Mouse (Mus musculus) lung, embryonic 15.5 days (tissue): ENCODE measurements around the gene Tcirg1. TPM values are rescaled to one million over a fixed set of nuclear protein-coding genes. Genes with fewer than 3 reads are reported as not detected.

ENCODE experiments used
- ATAC-seq: fragments of 200-750 bp; cut with Nextera tagmentation; 2 replicates; pipeline ENCODE4 v1.8.0; 2017; ENCODE audit warnings: moderate number of reproducible peaks, borderline replicate concordance; ENCODE audit not compliant: low FRiP score, low TSS enrichment; ENCODE audit errors: extremely low read depth
- H3K27ac ChIP-seq: fragments of 300-500 bp; sonication (generic); 2 replicates; pipeline ENCODE4 v1.5.1; 2015; ENCODE audit warnings: moderate library complexity, mild to moderate bottlenecking, inconsistent platforms
- H3K27me3 ChIP-seq: fragments of 300-500 bp; sonication (generic); 2 replicates; pipeline ENCODE4 v1.6.1; 2015; ENCODE audit warnings: inconsistent platforms
- H3K36me3 ChIP-seq: fragments of 300-500 bp; sonication (generic); 2 replicates; pipeline ENCODE4 v1.6.1; 2015; ENCODE audit warnings: inconsistent platforms
- H3K4me1 ChIP-seq: fragments of 300-500 bp; sonication (generic); 2 replicates; pipeline ENCODE4 v1.6.1; 2015; ENCODE audit warnings: inconsistent platforms
- H3K4me2 ChIP-seq: fragments of 300-500 bp; sonication (generic); 2 replicates; pipeline ENCODE4 v1.6.1; 2015; ENCODE audit warnings: inconsistent platforms, mild to moderate bottlenecking, moderate library complexity
- H3K4me3 ChIP-seq: fragments of 300-500 bp; sonication (generic); 2 replicates; pipeline ENCODE4 v1.5.1; 2015; ENCODE audit warnings: mild to moderate bottlenecking, inconsistent platforms
- H3K9ac ChIP-seq: fragments of 300-500 bp; sonication (generic); 2 replicates; pipeline ENCODE4 v1.6.1; 2015; ENCODE audit warnings: inconsistent platforms
- H3K9me3 ChIP-seq: fragments of 300-500 bp; sonication (generic); 2 replicates; pipeline ENCODE4 v1.6.1; 2016; ENCODE audit warnings: inconsistent platforms
- WGBS: fragments of 180-500 bp; shearing (Covaris S2); methylation state at CpG from one replicate; pipeline ENCODE4 v1.1.7; 2015; 5-methylcytosine and 5-hydroxymethylcytosine counted together
- polyA plus RNA-seq: library from polyadenylated mRNA; unstranded; fragments of >200 nt; fragmentation: Nextera tagmentation; extraction: Ambion mirVana; gene quantifications from 2 replicates; pipeline ENCODE4 v1.2.1, GENCODE M21; 2015

The Tcirg1 gene
- polyA plus RNA-seq, 1 experiment from 2014 or later, result 53.1 TPM

DNA sequence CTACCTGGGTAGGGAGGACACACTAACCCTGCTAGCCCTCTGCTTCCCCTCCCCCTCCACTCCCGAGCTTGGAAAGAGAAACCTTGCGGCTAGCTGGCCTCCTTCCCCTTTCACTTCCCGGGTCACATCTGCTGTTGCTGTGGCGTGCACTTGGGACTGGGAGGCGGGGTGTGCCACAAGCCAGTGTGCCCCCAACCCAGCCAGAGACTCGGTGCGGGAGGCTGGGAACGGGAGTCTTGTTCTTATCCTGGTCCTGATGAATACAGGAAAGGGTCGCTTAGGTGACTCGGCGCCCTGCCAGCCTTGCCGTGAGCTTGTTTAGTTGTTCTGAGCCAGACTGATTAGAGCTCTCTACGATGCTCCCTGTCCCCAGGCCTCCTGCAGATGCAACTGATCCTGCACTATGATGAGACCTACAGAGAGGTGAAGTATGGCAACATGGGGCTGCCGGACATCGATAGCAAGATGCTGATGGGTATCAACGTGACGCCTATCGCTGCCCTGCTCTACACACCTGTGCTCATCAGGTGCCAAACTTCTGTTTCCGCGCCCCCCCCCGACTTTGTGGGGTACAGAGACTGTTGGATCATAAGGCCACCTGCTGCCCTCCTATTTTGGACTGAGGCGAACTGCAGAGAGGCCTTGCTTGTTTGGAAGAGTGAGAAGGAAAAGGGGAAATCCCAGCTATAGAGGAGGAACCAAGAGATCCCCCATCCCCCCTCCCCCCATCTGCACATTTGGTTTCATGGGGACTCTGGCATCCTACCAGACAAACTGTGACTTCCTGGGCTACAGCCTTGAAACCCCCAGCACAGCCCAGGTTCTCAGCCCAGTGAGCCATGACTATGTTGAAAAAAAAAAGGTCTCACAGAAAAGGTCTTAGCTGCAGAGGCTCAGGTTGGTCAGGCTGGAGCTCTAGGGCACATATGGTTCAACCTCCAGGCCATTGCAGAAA is 29.2 kb upstream of the Tcirg1 start:
- Histone ChIP-seq H3K27ac (no peak overlapping the region), H3K4me2 (peak overlapping the region; percentile 69), H3K9ac (peak overlapping the region; percentile 38), H3K4me1 (peaks cover 15% of the 10 kb centered on the region), H3K9me3 (no peaks in the 10 kb centered on the region), H3K4me3 (peak overlapping the region; percentile 46), H3K36me3 (no peaks in the 10 kb centered on the region), H3K27me3 (no peaks in the 10 kb centered on the region)
- 5% methylated on average over 22 of the region's 22 CpGs for WGBS
- peak; percentile 13 for ATAC-seq

DNA sequence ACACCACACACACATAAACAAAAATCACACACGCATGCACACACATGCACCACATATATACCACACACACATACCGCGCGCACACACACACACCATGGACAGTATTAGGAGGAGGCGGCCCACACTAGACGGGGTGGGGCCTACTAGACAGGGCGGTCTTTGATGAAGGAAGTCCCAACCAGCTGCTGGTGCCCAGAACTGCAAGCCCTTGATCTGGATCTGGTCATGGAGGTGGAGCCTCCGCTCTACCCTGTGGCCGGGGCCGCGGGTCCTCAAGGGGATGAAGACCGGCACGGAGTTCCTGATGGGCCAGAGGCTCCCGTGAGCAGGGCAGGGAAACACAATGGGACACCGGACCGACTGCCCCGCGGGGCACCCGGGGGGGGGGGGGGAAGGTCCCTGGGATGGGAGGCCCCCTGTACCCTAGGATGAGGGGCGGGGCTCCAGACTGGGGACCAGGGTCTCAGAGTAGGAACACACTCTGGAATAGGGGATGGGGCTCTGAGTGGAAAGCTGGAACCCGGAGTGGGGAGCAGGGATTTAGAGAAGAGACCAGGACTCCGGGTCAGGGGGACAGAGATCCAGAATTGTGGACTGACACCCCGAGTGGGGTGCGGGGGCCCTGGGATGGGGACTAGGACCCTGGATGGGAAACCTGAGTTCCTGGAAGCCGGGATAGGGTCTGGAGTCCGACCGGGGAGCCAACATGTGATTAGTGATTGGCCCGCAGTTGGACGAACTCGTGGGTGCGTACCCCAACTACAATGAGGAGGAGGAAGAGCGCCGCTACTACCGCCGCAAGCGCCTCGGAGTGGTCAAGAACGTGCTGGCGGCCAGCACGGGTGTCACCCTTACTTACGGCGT is 28.3 kb upstream of the Tcirg1 start, which contains the start of gene Unc93b1:
Gene Unc93b1 (plus strand): TSS at position 155 of the 864 bp plus-strand sequence.
- H3K27ac ChIP-seq, result no peak within 1 kb of the TSS; the same call in 1 of the 2 replicates
- H3K9ac ChIP-seq, result peak within 1 kb of the TSS; percentile 38
- H3K4me3 ChIP-seq, result peak within 1 kb of the TSS; percentile 46
- no peaks in the 10 kb centered on the region for H3K36me3 ChIP-seq
- peak within 1 kb of the TSS; percentile 69 for H3K4me2 ChIP-seq
- H3K27me3 ChIP-seq, result no peaks in the 10 kb centered on the region
- no peaks in the 10 kb centered on the region for H3K9me3 ChIP-seq
- peak; percentile 88 for ATAC-seq
- 6% methylated on average over 42 of the region's 42 CpGs for WGBS
- peaks cover 24% of the 10 kb centered on the region for H3K4me1 ChIP-seq

DNA sequence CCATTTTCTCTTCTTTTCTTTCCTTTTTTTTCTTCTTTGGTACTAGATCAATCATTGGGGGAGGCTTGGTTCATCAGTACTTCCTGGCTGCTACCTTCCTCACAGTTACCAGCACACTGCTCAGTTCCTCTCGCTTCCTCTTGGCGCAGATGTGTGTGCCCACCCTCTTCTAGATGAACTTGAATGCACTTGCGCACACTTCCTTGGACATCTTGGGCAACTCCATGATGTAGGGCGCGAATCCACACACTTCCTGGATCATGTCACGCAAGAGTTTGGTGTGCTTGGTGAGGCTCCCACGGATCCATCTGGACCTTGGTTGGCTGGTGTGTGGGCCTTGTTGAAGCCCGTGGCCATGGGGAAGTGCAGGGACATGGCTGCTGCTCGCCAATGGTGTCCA is 24.8 kb upstream of the Tcirg1 start:
- Histone ChIP-seq H3K4me2 (no peak overlapping the region), H3K27me3 (no peaks in the 10 kb centered on the region), H3K9ac (no peak overlapping the region), H3K4me3 (no peak overlapping the region), H3K27ac (no peak overlapping the region), H3K9me3 (no peaks in the 10 kb centered on the region), H3K4me1 (peaks cover 42% of the 10 kb centered on the region), H3K36me3 (no peaks in the 10 kb centered on the region)
- ATAC-seq, result no peak
- 88% methylated on average over 9 of the region's 9 CpGs for WGBS

DNA sequence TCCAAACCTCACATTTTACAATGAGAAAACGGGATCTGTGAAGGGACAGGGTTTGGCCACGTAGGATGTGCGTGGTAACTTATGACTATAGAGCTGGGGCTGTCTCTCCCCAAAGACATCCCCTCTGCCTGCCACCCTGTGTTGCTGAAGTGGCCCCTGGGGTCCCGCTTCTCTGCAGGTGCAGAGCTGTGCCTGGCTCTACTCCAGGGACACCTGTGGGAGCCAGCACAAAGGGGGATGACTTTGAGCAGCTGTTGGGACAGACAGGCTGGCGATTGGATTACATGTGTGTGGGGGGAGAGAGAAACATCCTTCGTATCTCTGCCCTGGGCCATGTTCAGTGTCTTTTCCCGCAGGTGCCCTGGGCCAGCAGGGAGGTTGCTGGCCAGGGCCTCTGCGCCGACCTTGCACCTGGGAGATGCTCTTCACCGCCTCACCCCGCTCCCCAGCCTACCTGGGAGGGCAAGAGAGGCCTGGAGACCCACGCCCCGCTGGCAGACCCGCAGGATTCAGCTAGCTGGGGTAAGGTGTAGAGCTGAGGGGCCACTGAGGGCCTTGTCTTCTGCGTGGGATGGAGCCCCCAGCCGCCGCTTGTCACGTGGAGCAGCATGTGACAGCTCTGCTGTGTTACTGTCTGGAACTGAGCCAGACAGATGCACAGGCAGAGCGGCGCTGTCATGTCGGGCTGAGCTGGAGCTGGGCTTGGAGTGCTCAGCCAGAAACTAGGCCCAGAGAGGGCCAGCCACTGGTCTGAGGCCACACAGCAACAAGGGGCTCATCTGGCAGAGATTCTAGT is 23.5 kb upstream of the Tcirg1 start:
- Histone ChIP-seq H3K9ac (no peak overlapping the region), H3K4me2 (no peak overlapping the region; the same call in 1 of the 2 replicates), H3K9me3 (no peaks in the 10 kb centered on the region), H3K27me3 (no peaks in the 10 kb centered on the region), H3K36me3 (no peaks in the 10 kb centered on the region), H3K4me3 (no peak overlapping the region), H3K4me1 (peaks cover 44% of the 10 kb centered on the region), H3K27ac (peak overlapping the region; percentile 88)
- no peak for ATAC-seq
- 58% methylated on average over 21 of the region's 21 CpGs for WGBS

DNA sequence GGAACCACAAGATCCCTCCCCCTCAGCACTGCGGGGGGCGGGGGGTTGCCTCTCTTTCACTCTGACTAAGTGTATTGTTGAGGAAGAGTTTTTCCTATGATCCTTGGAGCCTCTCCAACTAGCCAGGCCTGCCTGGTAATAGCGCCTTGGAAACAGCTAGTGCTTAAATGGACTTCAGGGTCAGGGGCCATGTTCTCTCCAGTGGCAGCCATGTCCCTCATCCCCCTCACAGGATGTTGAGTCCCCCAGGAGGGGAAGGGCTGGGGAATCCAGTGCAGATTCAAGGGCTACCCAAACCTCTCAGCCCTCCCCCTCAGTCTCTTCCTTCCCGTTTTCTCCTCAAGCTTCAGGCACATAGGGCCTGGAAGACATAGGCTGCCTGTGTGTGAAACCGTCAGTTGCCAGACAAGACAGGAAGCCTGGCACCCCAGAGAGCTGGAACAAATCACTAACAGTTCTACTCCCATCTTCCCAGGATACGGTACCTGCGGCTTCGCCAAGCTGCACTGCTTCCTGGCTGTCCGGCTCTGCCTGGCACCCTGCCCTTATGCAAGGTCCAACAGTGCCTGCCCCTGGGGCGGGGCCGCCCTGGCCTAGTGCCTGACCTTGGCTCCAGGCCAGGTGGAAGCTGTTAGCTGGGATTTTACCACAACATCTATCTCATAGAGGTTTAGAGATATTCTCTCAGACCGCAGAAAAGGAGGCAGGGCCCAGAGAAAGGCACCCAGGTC is 22.4 kb upstream of the Tcirg1 start, which contains the start of gene Aldh3b1:
Gene Aldh3b1 (minus strand): TSS at position 598 of the 731 bp plus-strand sequence.
- peak; percentile 74 for ATAC-seq
- H3K36me3 ChIP-seq, result no peaks in the 10 kb centered on the region
- no peaks in the 10 kb centered on the region for H3K27me3 ChIP-seq
- peak within 1 kb of the TSS; percentile 33 for H3K4me2 ChIP-seq
- H3K27ac ChIP-seq, result peak within 1 kb of the TSS; percentile 88
- no peaks in the 10 kb centered on the region for H3K9me3 ChIP-seq
- H3K4me1 ChIP-seq, result peaks cover 38% of the 10 kb centered on the region
- H3K4me3 ChIP-seq, result no peak within 1 kb of the TSS
- 26% methylated on average over 12 of the region's 12 CpGs for WGBS
- H3K9ac ChIP-seq, result no peak within 1 kb of the TSS

DNA sequence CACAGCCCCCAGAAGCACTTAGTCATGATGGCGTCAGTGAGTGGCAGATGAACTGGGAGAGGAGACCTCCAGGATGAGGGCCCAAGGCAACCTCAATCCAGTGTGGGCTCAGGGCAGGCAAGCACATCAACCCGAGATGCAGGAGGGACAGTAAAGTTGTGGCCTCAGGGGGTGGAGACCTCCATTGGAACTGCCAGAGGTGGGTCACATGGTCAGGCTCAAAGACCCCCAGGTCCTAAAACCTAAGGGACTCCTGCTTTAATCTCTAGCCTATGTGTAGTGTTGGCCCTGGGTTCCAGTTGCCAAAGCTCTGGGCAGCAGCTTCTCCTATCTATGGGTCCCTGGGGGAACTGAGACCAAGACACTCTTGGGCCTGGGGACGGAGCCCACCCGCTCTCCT is 21.8 kb upstream of the Tcirg1 start:
- Histone ChIP-seq H3K4me3 (no peak overlapping the region), H3K27me3 (no peaks in the 10 kb centered on the region), H3K9ac (no peak overlapping the region), H3K9me3 (no peaks in the 10 kb centered on the region), H3K36me3 (no peaks in the 10 kb centered on the region), H3K4me1 (peaks cover 43% of the 10 kb centered on the region), H3K4me2 (peak overlapping the region; percentile 33; the same call in 1 of the 2 replicates), H3K27ac (peak overlapping the region; percentile 88)
- no peak for ATAC-seq
- 71% methylated on average over 4 of the region's 4 CpGs for WGBS

DNA sequence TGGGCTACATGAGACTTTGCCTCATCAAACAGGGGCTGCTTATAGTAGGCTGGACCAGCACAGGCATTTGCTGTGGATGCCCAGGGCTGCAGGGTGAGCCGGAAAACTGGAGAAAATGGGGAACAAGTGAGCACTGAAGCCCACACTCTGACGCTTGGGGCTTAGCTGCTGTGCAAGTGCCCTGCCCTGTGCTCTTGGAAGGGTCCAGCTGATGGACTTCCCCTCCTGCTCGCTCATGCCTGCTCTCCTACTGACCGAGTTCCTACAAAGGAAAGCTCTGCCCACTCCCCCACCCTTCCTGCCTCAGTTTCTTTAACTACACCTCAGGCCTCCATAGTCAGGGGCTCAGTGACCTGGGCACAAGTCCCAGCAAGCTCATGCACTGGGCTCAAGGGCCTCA is 21.1 kb upstream of the Tcirg1 start:
- no peaks in the 10 kb centered on the region for H3K27me3 ChIP-seq
- no peak overlapping the region for H3K27ac ChIP-seq
- H3K36me3 ChIP-seq, result no peaks in the 10 kb centered on the region
- H3K4me2 ChIP-seq, result no peak overlapping the region
- H3K4me1 ChIP-seq, result peaks cover 51% of the 10 kb centered on the region
- no peaks in the 10 kb centered on the region for H3K9me3 ChIP-seq
- no peak overlapping the region for H3K9ac ChIP-seq
- H3K4me3 ChIP-seq, result no peak overlapping the region
- 82% methylated on average over 4 of the region's 4 CpGs for WGBS
- no peak for ATAC-seq

DNA sequence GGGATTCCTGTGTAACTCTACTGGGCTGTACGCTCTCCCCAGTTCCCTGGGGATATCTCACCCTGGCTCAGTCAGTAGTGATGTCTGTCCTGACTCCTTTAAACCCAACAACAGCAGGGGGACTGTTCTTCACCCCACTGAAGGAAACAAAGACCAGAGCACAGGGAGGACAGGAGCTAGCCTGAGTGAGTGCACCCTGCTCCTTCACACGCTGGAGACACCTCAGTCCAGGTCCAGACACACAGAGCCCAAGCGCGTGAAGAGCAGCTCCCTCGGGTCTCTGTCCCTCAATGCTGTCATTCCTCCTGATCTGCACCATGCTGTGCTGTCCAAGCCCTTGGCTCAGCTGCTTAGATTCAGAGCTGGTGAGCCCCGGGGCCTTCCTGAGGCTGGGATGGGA is 19.8 kb upstream of the Tcirg1 start:
- H3K4me1 ChIP-seq, result peaks cover 55% of the 10 kb centered on the region
- WGBS, result 71% methylated on average over 6 of the region's 6 CpGs
- ATAC-seq, result no peak
- no peak overlapping the region for H3K4me2 ChIP-seq
- no peak overlapping the region for H3K27ac ChIP-seq
- no peaks in the 10 kb centered on the region for H3K27me3 ChIP-seq
- H3K9ac ChIP-seq, result no peak overlapping the region
- H3K4me3 ChIP-seq, result no peak overlapping the region
- no peaks in the 10 kb centered on the region for H3K36me3 ChIP-seq
- no peaks in the 10 kb centered on the region for H3K9me3 ChIP-seq

DNA sequence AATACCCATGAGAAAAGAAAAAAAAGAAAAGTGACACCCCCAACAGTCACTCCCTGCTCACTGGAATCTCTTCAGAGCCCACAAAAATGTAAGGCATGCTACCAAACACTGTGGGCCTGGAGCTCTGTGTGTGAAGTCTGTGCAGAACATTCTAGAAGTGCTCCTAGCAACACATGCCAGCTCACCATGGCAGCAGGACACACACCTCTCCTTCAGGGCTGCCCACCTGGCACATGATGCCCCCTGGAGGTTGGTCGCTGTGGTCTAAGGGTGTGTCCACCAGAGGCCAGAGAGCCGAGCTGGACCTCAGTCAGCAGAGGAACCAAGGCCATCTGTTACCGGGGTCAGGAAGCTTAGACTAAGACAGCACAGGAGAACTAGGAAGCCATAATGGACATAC is 19.3 kb upstream of the Tcirg1 start:
- no peaks in the 10 kb centered on the region for H3K9me3 ChIP-seq
- peaks cover 54% of the 10 kb centered on the region for H3K4me1 ChIP-seq
- 51% methylated on average over 3 of the region's 3 CpGs for WGBS
- no peak overlapping the region for H3K4me3 ChIP-seq
- no peaks in the 10 kb centered on the region for H3K36me3 ChIP-seq
- ATAC-seq, result no peak
- H3K4me2 ChIP-seq, result no peak overlapping the region
- H3K27me3 ChIP-seq, result no peaks in the 10 kb centered on the region
- H3K27ac ChIP-seq, result no peak overlapping the region
- H3K9ac ChIP-seq, result no peak overlapping the region

DNA sequence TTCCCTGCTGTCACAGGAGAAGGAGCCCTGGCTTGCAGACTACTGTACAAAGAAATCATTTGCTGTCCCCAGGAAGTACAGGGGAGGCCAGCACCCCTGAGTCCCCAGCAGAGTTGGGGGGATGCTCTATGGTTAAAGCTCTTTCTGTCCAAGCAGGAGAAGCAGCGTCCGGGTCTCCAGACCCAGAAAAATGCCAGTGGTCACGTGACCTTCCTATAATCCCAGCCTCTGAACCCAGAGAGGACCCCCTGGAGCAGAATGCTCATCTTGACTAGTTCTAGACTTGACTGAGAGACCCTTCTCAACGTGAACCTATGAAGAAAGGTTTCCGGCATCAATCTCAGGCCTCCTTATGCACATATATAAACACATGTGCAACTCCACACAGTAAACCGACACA is 18.9 kb upstream of the Tcirg1 start:
- no peak overlapping the region for H3K27ac ChIP-seq
- H3K9me3 ChIP-seq, result no peaks in the 10 kb centered on the region
- ATAC-seq, result no peak
- H3K4me1 ChIP-seq, result peaks cover 50% of the 10 kb centered on the region
- no peaks in the 10 kb centered on the region for H3K36me3 ChIP-seq
- H3K4me2 ChIP-seq, result no peak overlapping the region
- no peak overlapping the region for H3K4me3 ChIP-seq
- no peak overlapping the region for H3K9ac ChIP-seq
- H3K27me3 ChIP-seq, result no peaks in the 10 kb centered on the region
- WGBS, result 66% methylated on average over 6 of the region's 6 CpGs

DNA sequence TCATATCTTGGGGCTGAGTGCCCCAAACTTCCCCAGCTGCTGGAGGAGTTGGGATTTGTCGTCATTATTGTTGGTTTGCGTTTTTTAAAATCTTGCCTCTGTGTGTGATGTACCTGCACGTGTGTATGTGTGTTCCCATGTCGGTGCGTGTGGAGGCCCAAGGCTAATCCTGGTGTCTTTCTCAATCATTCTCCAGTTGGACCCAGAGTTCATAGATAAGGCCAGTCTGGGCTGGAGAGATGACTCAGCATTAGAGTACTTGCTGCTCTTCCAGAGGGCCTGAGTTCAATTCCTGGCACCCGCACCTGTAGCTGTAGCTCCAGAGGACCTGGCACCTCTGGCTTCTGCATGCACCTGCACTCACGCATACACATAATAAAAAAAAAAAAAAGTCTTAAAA is 17.9 kb upstream of the Tcirg1 start:
- Histone ChIP-seq H3K9me3 (no peaks in the 10 kb centered on the region), H3K36me3 (no peaks in the 10 kb centered on the region), H3K27ac (no peak overlapping the region), H3K4me3 (no peak overlapping the region), H3K4me2 (no peak overlapping the region), H3K27me3 (no peaks in the 10 kb centered on the region), H3K4me1 (peaks cover 40% of the 10 kb centered on the region), H3K9ac (no peak overlapping the region)
- ATAC-seq, result no peak
- WGBS, result 95% methylated on average over 7 of the region's 7 CpGs
